Mouse (Mus musculus): ENCODE results near the gene Utrn. TPM values are rescaled to one million over a fixed set of nuclear protein-coding genes. Genes with fewer than 3 reads are reported as not detected.

Gene Utrn
- polyA plus RNA-seq, 1 experiment from 2014 or later = 20.3 TPM

- no peaks in the 10 kb centered on the region for H3K27me3 ChIP-seq (replicated peaks; ENCODE audit: control insufficient read depth, insufficient read depth, low read length)
- H3K4me3 ChIP-seq (replicated peaks; ENCODE audit: low read length) = no peak overlapping the region
- H3K27ac ChIP-seq (ENCODE audit: low read length) = no peak overlapping the region
- H3K9ac ChIP-seq (replicated peaks; ENCODE audit: low read depth, low read length) = no peak overlapping the region
- H3K9me3 ChIP-seq (ENCODE audit: control insufficient read depth, low read length) = no peaks in the 10 kb centered on the region
- WGBS = 61% methylated on average over 3 of the region's 3 CpGs
- ATAC-seq = no peak
- no peaks in the 10 kb centered on the region for H3K36me3 ChIP-seq (ENCODE audit: control insufficient read depth, insufficient read depth)
- no peaks in the 10 kb centered on the region for H3K4me1 ChIP-seq (replicated peaks; ENCODE audit: control insufficient read depth, insufficient read depth, low read length)
- H3K4me2 ChIP-seq (ENCODE audit: low read length) = no peak overlapping the region
These were observed 491.4 kb downstream of the Utrn start for GRCm38 (mm10) chr10:12377727-12378126.

- Histone ChIP-seq H3K9ac (replicated peaks; ENCODE audit: low read depth, low read length) (no peak overlapping the region), H3K27me3 (replicated peaks; ENCODE audit: control insufficient read depth, insufficient read depth, low read length) (no peaks in the 10 kb centered on the region), H3K36me3 (ENCODE audit: control insufficient read depth, insufficient read depth) (no peaks in the 10 kb centered on the region), H3K4me2 (ENCODE audit: low read length) (no peak overlapping the region), H3K4me1 (replicated peaks; ENCODE audit: control insufficient read depth, insufficient read depth, low read length) (no peaks in the 10 kb centered on the region), H3K27ac (ENCODE audit: low read length) (no peak overlapping the region), H3K4me3 (replicated peaks; ENCODE audit: low read length) (no peak overlapping the region), H3K9me3 (ENCODE audit: control insufficient read depth, low read length) (no peaks in the 10 kb centered on the region)
- 89% methylated on average over 2 of the region's 2 CpGs for WGBS
- ATAC-seq = no peak
These were observed 493.1 kb downstream of the Utrn start for GRCm38 (mm10) chr10:12376015-12376414.

GRCm38 (mm10) chr10:12374741-12375140, 494.4 kb downstream of the Utrn start:
- 88% methylated on average over 1 of the region's 1 CpGs for WGBS
- Histone ChIP-seq H3K4me1 (replicated peaks; ENCODE audit: control insufficient read depth, insufficient read depth, low read length) (no peaks in the 10 kb centered on the region), H3K27me3 (replicated peaks; ENCODE audit: control insufficient read depth, insufficient read depth, low read length) (no peaks in the 10 kb centered on the region), H3K9me3 (ENCODE audit: control insufficient read depth, low read length) (no peaks in the 10 kb centered on the region), H3K4me2 (ENCODE audit: low read length) (no peak overlapping the region), H3K27ac (ENCODE audit: low read length) (no peak overlapping the region), H3K36me3 (ENCODE audit: control insufficient read depth, insufficient read depth) (no peaks in the 10 kb centered on the region), H3K4me3 (replicated peaks; ENCODE audit: low read length) (no peak overlapping the region), H3K9ac (replicated peaks; ENCODE audit: low read depth, low read length) (no peak overlapping the region)
- no peak for ATAC-seq

GRCm38 (mm10) chr10:12354556-12354955, 514.6 kb downstream of the Utrn start:
- H3K4me2 ChIP-seq (ENCODE audit: low read length) = no peak overlapping the region
- no peaks in the 10 kb centered on the region for H3K27me3 ChIP-seq (replicated peaks; ENCODE audit: control insufficient read depth, insufficient read depth, low read length)
- H3K4me3 ChIP-seq (replicated peaks; ENCODE audit: low read length) = no peak overlapping the region
- H3K4me1 ChIP-seq (replicated peaks; ENCODE audit: control insufficient read depth, insufficient read depth, low read length) = no peaks in the 10 kb centered on the region; the same call in 1 of the 2 replicates
- no peaks in the 10 kb centered on the region for H3K36me3 ChIP-seq (ENCODE audit: control insufficient read depth, insufficient read depth)
- no peaks in the 10 kb centered on the region for H3K9me3 ChIP-seq (ENCODE audit: control insufficient read depth, low read length)
- 77% methylated on average over 4 of the region's 4 CpGs for WGBS
- no peak overlapping the region for H3K9ac ChIP-seq (replicated peaks; ENCODE audit: low read depth, low read length)
- no peak for ATAC-seq
- no peak overlapping the region for H3K27ac ChIP-seq (ENCODE audit: low read length)

- H3K9me3 ChIP-seq (ENCODE audit: control insufficient read depth, low read length) = no peaks in the 10 kb centered on the region
- no peak overlapping the region for H3K27ac ChIP-seq (ENCODE audit: low read length)
- H3K4me1 ChIP-seq (replicated peaks; ENCODE audit: control insufficient read depth, insufficient read depth, low read length) = no peaks in the 10 kb centered on the region; the same call in 1 of the 2 replicates
- WGBS = 67% methylated on average over 5 of the region's 5 CpGs
- no peaks in the 10 kb centered on the region for H3K36me3 ChIP-seq (ENCODE audit: control insufficient read depth, insufficient read depth)
- H3K27me3 ChIP-seq (replicated peaks; ENCODE audit: control insufficient read depth, insufficient read depth, low read length) = no peaks in the 10 kb centered on the region
- no peak overlapping the region for H3K4me2 ChIP-seq (ENCODE audit: low read length)
- ATAC-seq = peak; percentile 28; the same call in 1 of the 2 replicates
- H3K9ac ChIP-seq (replicated peaks; ENCODE audit: low read depth, low read length) = no peak overlapping the region
- H3K4me3 ChIP-seq (replicated peaks; ENCODE audit: low read length) = no peak overlapping the region
These were observed 515.1 kb downstream of the Utrn start for GRCm38 (mm10) chr10:12354106-12354505.

GRCm38 (mm10) chr10:12339704-12340558, 529.2 kb downstream of the Utrn start:
- H3K36me3 ChIP-seq (ENCODE audit: control insufficient read depth, insufficient read depth) = no peaks in the 10 kb centered on the region
- WGBS = 52% methylated on average over 10 of the region's 10 CpGs
- no peak overlapping the region for H3K27ac ChIP-seq (ENCODE audit: low read length)
- no peaks in the 10 kb centered on the region for H3K9me3 ChIP-seq (ENCODE audit: control insufficient read depth, low read length)
- H3K9ac ChIP-seq (replicated peaks; ENCODE audit: low read depth, low read length) = no peak overlapping the region
- H3K27me3 ChIP-seq (replicated peaks; ENCODE audit: control insufficient read depth, insufficient read depth, low read length) = no peaks in the 10 kb centered on the region
- peaks cover 5% of the 10 kb centered on the region for H3K4me1 ChIP-seq (replicated peaks; ENCODE audit: control insufficient read depth, insufficient read depth, low read length)
- H3K4me3 ChIP-seq (replicated peaks; ENCODE audit: low read length) = no peak overlapping the region
- ATAC-seq = peak; percentile 26; the same call in 1 of the 2 replicates
- H3K4me2 ChIP-seq (ENCODE audit: low read length) = no peak overlapping the region

- H3K9ac ChIP-seq (replicated peaks; ENCODE audit: low read depth, low read length) = no peak overlapping the region
- ATAC-seq = peak; percentile 62
- no peak overlapping the region for H3K4me3 ChIP-seq (replicated peaks; ENCODE audit: low read length)
- H3K4me2 ChIP-seq (ENCODE audit: low read length) = no peak overlapping the region
- H3K4me1 ChIP-seq (replicated peaks; ENCODE audit: control insufficient read depth, insufficient read depth, low read length) = peaks cover 5% of the 10 kb centered on the region
- H3K27ac ChIP-seq (ENCODE audit: low read length) = no peak overlapping the region
- no peaks in the 10 kb centered on the region for H3K9me3 ChIP-seq (ENCODE audit: control insufficient read depth, low read length)
- H3K27me3 ChIP-seq (replicated peaks; ENCODE audit: control insufficient read depth, insufficient read depth, low read length) = no peaks in the 10 kb centered on the region
- H3K36me3 ChIP-seq (ENCODE audit: control insufficient read depth, insufficient read depth) = no peaks in the 10 kb centered on the region
- 56% methylated on average over 9 of the region's 9 CpGs for whole genome bisulfite sequencing
These were observed 530.0 kb downstream of the Utrn start for GRCm38 (mm10) chr10:12339005-12339703.

Other genes starting within 250 kb of the Utrn start
- 1.3 TPM in 2 replicates for gene Stx11, start 94.9 kb upstream of the Utrn start, polyA plus RNA-seq (2015; fragmentation: Nextera tagmentation; extraction: Ambion mirVana)
- 25.1 and 25.9 TPM in 2 replicates for gene Sf3b5, start 136.0 kb upstream of the Utrn start, polyA plus RNA-seq (2015; fragmentation: Nextera tagmentation; extraction: Ambion mirVana)
- gene Plagl1, start 191.1 kb upstream of the Utrn start, polyA plus RNA-seq (2015; fragmentation: Nextera tagmentation; extraction: Ambion mirVana) = 38.6 and 42.3 TPM in 2 replicates